Mouse (Mus musculus) mouse trophoblast stem cell (cell line): ENCODE measurements around the gene Klc1.

Source experiments
- in situ Hi-C, 2 experiments: fragments of 300-500 bp; cut with MseI, MboI; formaldehyde crosslinking; loops; 2 replicates in 1 of 2; 3 replicates in 1 of 2; pipeline ENCODE4 v1.15.1; 2025

The Klc1 gene

GRCm38 (mm10) chr12:111769816-111770577 is 11.3 kb downstream of the Klc1 start:
- in situ Hi-C loops: no loop called here

- in situ Hi-C loops: no loop called here
Observed at GRCm38 (mm10) chr12:111770651-111771050, 12.0 kb downstream of the Klc1 start.

GRCm38 (mm10) chr12:111774156-111774555 is 15.5 kb downstream of the Klc1 start:
- in situ Hi-C loops: no loop called here

GRCm38 (mm10) chr12:111774845-111775244 is 16.2 kb downstream of the Klc1 start:
- in situ Hi-C loops: no loop called here

- in situ Hi-C loops: no loop called here
Observed at GRCm38 (mm10) chr12:111777919-111778318, 19.3 kb downstream of the Klc1 start.

GRCm38 (mm10) chr12:111779544-111779943 is 20.9 kb downstream of the Klc1 start:
- in situ Hi-C loops: no loop called here

GRCm38 (mm10) chr12:111785174-111785573 is 26.5 kb downstream of the Klc1 start:
- in situ Hi-C loops: no loop called here

GRCm38 (mm10) chr12:111787015-111787414 is 28.4 kb downstream of the Klc1 start:
- in situ Hi-C loops: no loop called here

GRCm38 (mm10) chr12:111790090-111790489 is 31.4 kb downstream of the Klc1 start:
- in situ Hi-C loops: no loop called here

GRCm38 (mm10) chr12:111790631-111791030 is 32.0 kb downstream of the Klc1 start:
- in situ Hi-C loops: no loop called here

GRCm38 (mm10) chr12:111791474-111792104 is 32.9 kb downstream of the Klc1 start:
- in situ Hi-C loops: no loop called here

- in situ Hi-C loops: no loop called here
Observed at GRCm38 (mm10) chr12:111794102-111794501, 35.5 kb downstream of the Klc1 start.

GRCm38 (mm10) chr12:111794526-111795179 is 36.0 kb downstream of the Klc1 start:
- in situ Hi-C loops: no loop called here

- in situ Hi-C loops: no loop called here
Observed at GRCm38 (mm10) chr12:111795180-111795895, 36.7 kb downstream of the Klc1 start.

GRCm38 (mm10) chr12:111797251-111797650 is 38.6 kb downstream of the Klc1 start:
- in situ Hi-C loops: no loop called here

GRCm38 (mm10) chr12:111798493-111798892 is 39.8 kb downstream of the Klc1 start:
- in situ Hi-C loops: no loop called here

GRCm38 (mm10) chr12:111800459-111801183 is 42.0 kb downstream of the Klc1 start:
- in situ Hi-C loops: no loop called here

- in situ Hi-C loops: no loop called here
Observed at GRCm38 (mm10) chr12:111803538-111803937, 44.9 kb downstream of the Klc1 start.

- in situ Hi-C loops: no loop called here
Observed at GRCm38 (mm10) chr12:111808775-111809174, 50.1 kb downstream of the Klc1 start.

GRCm38 (mm10) chr12:111809762-111810161 is 51.1 kb downstream of the Klc1 start:
- in situ Hi-C loops: no loop called here

- in situ Hi-C loops: no loop called here
Observed at GRCm38 (mm10) chr12:111812075-111812474, 53.4 kb downstream of the Klc1 start.
